Comparison of ENCODE assay signal across 23 mouse cellular contexts in the genomic region with DNA sequence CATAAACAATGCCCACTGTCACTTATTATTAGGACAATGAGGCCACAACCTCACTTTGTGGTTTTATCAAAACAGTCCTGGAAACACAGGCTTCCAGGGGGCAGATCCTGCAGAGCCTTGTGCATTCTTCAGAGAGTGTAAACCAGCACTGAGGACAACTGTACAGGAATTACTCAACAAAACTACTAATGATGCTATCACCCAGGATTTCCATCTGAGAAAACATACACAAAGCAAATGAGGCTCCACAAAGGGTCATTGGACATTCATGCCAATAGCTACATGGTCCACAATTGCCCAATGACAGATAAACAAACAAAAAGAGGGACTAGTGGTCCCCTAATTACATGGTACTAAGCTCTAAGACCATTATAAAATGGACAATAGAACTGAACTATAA.
A peak's percentile ranks its signal among the peaks of the same experiment; 100 is the strongest.
DNase-seq lines count a peak whose midpoint lies in the region; ATAC-seq and TF ChIP-seq lines count a peak whose summit lies in the region.
"Had no signal": no experiment of that assay in that cellular context is flagged by ENCODE, and none has a peak within 500 bp of the region (broad histone marks: within the 10 kb centered on the region; RNA-seq: fewer than 3 reads in every experiment).

No protein-coding gene starts in this region.

- H3K4me2 ChIP-seq in liver, embryonic 12.5 days = no peak overlapping the region
- H3K4me2 ChIP-seq in liver, embryonic 16.5 days (ENCODE audit: low read depth, low read length) = no peak overlapping the region
- H3K4me2 ChIP-seq: embryonic facial prominence, embryonic 12.5 days; embryonic facial prominence, embryonic 15.5 days; heart, embryonic 11.5 days; hindbrain, embryonic 14.5 days had no signal

- H3K9me3 ChIP-seq in liver, embryonic 12.5 days (replicated peaks) = no peaks in the 10 kb centered on the region
- H3K9me3 ChIP-seq in liver, embryonic 16.5 days (replicated peaks; ENCODE audit: control insufficient read depth, low read length) = no peaks in the 10 kb centered on the region
- H3K9me3 ChIP-seq: embryonic facial prominence, embryonic 12.5 days; embryonic facial prominence, embryonic 15.5 days had no signal

- no peak for TF ChIP-seq POLR2A in liver, adult 2 months (IDR thresholded peaks at IDR 0.05; ENCODE audit: extremely low read depth, insufficient read depth, low read length)

- DNase-seq in liver, adult 2 months (ENCODE audit: extremely low read depth, low read depth, low spot score) = peak; percentile 84
- DNase-seq in Muller cell, postnatal 12 days (ENCODE audit: inconsistent ontology term) = peak; percentile 90
- DNase-seq in retina, postnatal 1 day = peak; percentile 68
- DNase-seq in c-Kit-positive CD71-positive TER-119-positive erythroid progenitor cells, embryonic 14.5 days (ENCODE audit: low spot score) = no peak
- DNase-seq: adrenal gland, postnatal 10 days; adrenal gland, postnatal 36 days; cerebellum, adult 11 months; cerebellum, adult 2 months; cerebellum, adult 9-11 months; cerebellum, postnatal 25 days; gastrocnemius, postnatal 25 days; heart, adult 2 months; heart, postnatal 4 days had no signal

- H3K79me2 ChIP-seq in liver, adult 2 months (ENCODE audit: control insufficient read depth, insufficient read depth, low read length) = no peaks in the 10 kb centered on the region

- H3K4me1 ChIP-seq in liver, adult 2 months (ENCODE audit: control insufficient read depth, insufficient read depth, low read length) = peaks cover 36% of the 10 kb centered on the region
- no peaks in the 10 kb centered on the region for H3K4me1 ChIP-seq in liver, embryonic 12.5 days
- H3K4me1 ChIP-seq in liver, embryonic 16.5 days (ENCODE audit: control insufficient read depth, low read depth, low read length) = peaks cover 2% of the 10 kb centered on the region; the same call in 1 of the 2 replicates
- H3K4me1 ChIP-seq: embryonic facial prominence, embryonic 12.5 days; embryonic facial prominence, embryonic 15.5 days had no signal

- no peak for ATAC-seq in liver, embryonic 12.5 days
- ATAC-seq in liver, embryonic 16.5 days (ENCODE audit: low read depth) = no peak
- ATAC-seq: forebrain, embryonic 14.5 days; hindbrain, postnatal 0 days; inflammation-experienced regulatory T-cells, adult 6 months; Patski had no signal

- no peak overlapping the region for H3K4me3 ChIP-seq in liver, adult 2 months (ENCODE audit: insufficient read depth, low read depth, low read length)
- H3K4me3 ChIP-seq in liver, embryonic 12.5 days = no peak overlapping the region
- H3K4me3 ChIP-seq in liver, embryonic 16.5 days (ENCODE audit: low read depth, low read length) = no peak overlapping the region
- H3K4me3 ChIP-seq: embryonic facial prominence, embryonic 12.5 days; embryonic facial prominence, embryonic 15.5 days; heart, adult 2 months had no signal

- H3K36me3 ChIP-seq in liver, adult 2 months (ENCODE audit: control insufficient read depth, insufficient read depth, low read length) = peaks cover 60% of the 10 kb centered on the region
- H3K36me3 ChIP-seq in liver, embryonic 12.5 days = no peaks in the 10 kb centered on the region
- H3K36me3 ChIP-seq in liver, embryonic 16.5 days (ENCODE audit: control insufficient read depth, insufficient read depth) = no peaks in the 10 kb centered on the region
- H3K36me3 ChIP-seq: embryonic facial prominence, embryonic 12.5 days; embryonic facial prominence, embryonic 15.5 days had no signal

- TF ChIP-seq CTCF in liver, adult 2 months (IDR thresholded peaks at IDR 0.05; ENCODE audit: low read depth, low read length) = no peak

- peak overlapping the region; percentile 59 for H3K27ac ChIP-seq in liver, adult 2 months (replicated peaks; ENCODE audit: insufficient read depth, low read depth, low read length)
- no peak overlapping the region for H3K27ac ChIP-seq in liver, embryonic 12.5 days
- H3K27ac ChIP-seq in liver, embryonic 16.5 days (ENCODE audit: low read length) = peak overlapping the region; percentile 33
- H3K27ac ChIP-seq: embryonic facial prominence, embryonic 12.5 days; embryonic facial prominence, embryonic 15.5 days; heart, adult 2 months; hindbrain, embryonic 14.5 days; hindbrain, postnatal 0 days had no signal

- H3K27me3 ChIP-seq in liver, adult 2 months (ENCODE audit: control insufficient read depth, insufficient read depth, low read length) = no peaks in the 10 kb centered on the region
- no peaks in the 10 kb centered on the region for H3K27me3 ChIP-seq in liver, embryonic 12.5 days (replicated peaks)
- no peaks in the 10 kb centered on the region for H3K27me3 ChIP-seq in liver, embryonic 16.5 days (ENCODE audit: control insufficient read depth, insufficient read depth, low read depth, low read length)
- H3K27me3 ChIP-seq: embryonic facial prominence, embryonic 12.5 days; embryonic facial prominence, embryonic 15.5 days; Patski had no signal

- H3K9ac ChIP-seq in liver, adult 2 months (ENCODE audit: low read depth, low read length) = no peak overlapping the region
- no peak overlapping the region for H3K9ac ChIP-seq in liver, embryonic 12.5 days
- no peak overlapping the region for H3K9ac ChIP-seq in liver, embryonic 16.5 days (ENCODE audit: low read depth, low read length)
- H3K9ac ChIP-seq: embryonic facial prominence, embryonic 12.5 days; embryonic facial prominence, embryonic 15.5 days; hindbrain, embryonic 14.5 days had no signal
